Mouse (Mus musculus): ENCODE results near the gene Pip4k2a. TPM values are rescaled to one million over a fixed set of nuclear protein-coding genes. Genes with fewer than 3 reads are reported as not detected.
"Not testable (repeated sequence)": the region's sequence is repeated elsewhere in the genome, so short reads cannot be mapped to it uniquely, and the experiment has no call there.

The Pip4k2a gene
- polyA plus RNA-seq, 1 experiment: 21.8 TPM

DNA sequence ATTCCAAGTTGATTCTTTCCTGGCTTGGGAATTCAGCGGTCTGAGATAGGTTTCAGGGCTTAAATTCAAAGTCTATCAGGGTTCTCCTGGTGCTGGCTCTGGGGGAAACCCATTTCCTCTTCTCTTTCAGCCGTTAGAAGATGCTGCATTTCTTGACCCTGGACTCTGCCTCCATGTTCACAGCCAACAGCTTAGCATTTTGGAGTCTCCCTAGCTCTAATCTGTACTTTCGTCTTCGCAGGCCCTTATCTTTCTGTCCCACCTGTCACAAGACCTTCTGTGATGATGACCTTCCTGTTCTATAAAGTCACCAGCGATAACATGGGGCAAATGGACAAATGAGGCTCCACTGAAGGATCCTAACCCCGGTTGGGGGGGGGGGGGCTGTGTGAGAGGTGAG is 13.5 kb upstream of the Pip4k2a start:
- no peak for DNase-seq (ENCODE audit: low read depth in 1 of 2, low spot score in 2 of 2)
- no peak overlapping the region for H3K4me3 ChIP-seq (ENCODE audit: extremely low read depth, insufficient read depth, insufficient read length)
- no peaks in the 10 kb centered on the region for H3K27me3 ChIP-seq (ENCODE audit: control insufficient read depth, insufficient read depth, low read length)
- H3K4me1 ChIP-seq (ENCODE audit: control insufficient read depth, insufficient read depth, insufficient read length): peaks cover 3% of the 10 kb centered on the region; the same call in 1 of the 2 replicates
- no peaks in the 10 kb centered on the region for H3K36me3 ChIP-seq (ENCODE audit: control insufficient read depth, insufficient read depth, low read length)
- H3K27ac ChIP-seq (ENCODE audit: insufficient read depth, low read length): no peak overlapping the region
- 61% methylated on average over 6 of the region's 6 CpGs for WGBS
- TF ChIP-seq POLR2A (IDR thresholded peaks at IDR 0.05; ENCODE audit: low read depth, low read length): no peak
- TF ChIP-seq CTCF (IDR thresholded peaks at IDR 0.05; ENCODE audit: extremely low read depth, insufficient read depth, insufficient read length, insufficient replicate concordance): no peak

DNA sequence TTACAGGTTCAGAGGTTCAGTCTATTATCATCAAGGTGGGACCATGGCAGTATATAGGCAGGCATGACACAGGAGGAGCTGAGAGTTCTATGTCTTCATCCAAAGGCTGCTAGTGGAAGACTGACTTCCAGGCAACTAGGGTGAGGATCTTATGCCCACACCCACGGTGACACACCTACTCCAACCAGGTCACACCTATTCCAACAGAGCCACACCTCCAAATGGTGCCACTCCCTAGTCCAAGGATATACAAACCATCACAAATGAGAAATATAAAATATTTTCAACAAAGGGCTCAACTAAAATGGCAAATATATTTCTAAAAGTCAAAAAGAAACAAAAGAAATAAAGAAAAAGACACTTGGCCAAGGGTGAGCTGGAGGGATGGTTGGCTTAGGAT is 12.6 kb upstream of the Pip4k2a start:
- not testable (repeated sequence) for DNase-seq (ENCODE audit: low read depth in 1 of 2, low spot score in 2 of 2); H3K4me3 ChIP-seq (ENCODE audit: extremely low read depth, insufficient read depth, insufficient read length); H3K27me3 ChIP-seq (ENCODE audit: control insufficient read depth, insufficient read depth, low read length); H3K36me3 ChIP-seq (ENCODE audit: control insufficient read depth, insufficient read depth, low read length); H3K27ac ChIP-seq (ENCODE audit: insufficient read depth, low read length)
- peaks cover 11% of the 10 kb centered on the region; the same call in 1 of the 2 replicates for H3K4me1 ChIP-seq (ENCODE audit: control insufficient read depth, insufficient read depth, insufficient read length)
- WGBS: 82% methylated on average over 1 of the region's 1 CpGs

- no peak for DNase-seq (ENCODE audit: low read depth in 1 of 2, low spot score in 2 of 2)
Observed at GRCm38 (mm10) chr2:19007580-19007979, 9.7 kb upstream of the Pip4k2a start.

DNA sequence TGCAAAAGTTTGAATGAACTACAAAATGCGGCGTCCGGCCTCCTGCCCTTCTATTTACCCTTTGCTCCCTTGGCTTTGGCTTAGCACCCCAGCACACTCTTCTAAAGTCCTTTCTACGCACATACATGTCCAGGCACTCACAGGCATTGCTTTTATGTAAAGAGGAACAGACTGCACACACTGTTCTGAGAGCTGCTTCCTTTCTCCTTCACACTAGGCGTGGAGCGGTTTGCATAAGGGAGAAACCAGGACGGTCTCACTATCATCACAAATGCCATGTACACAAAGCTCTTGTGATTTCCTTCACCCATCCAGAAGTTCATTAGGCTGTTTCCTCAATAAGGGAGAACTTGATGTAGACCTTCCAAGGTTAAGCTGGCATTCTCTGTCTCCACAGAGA is 8.2 kb upstream of the Pip4k2a start:
- peak overlapping the region; percentile 49 for H3K27ac ChIP-seq (ENCODE audit: insufficient read depth, low read length)
- TF ChIP-seq POLR2A (IDR thresholded peaks at IDR 0.05; ENCODE audit: low read depth, low read length) (no peak), CTCF (IDR thresholded peaks at IDR 0.05; ENCODE audit: extremely low read depth, insufficient read depth, insufficient read length, insufficient replicate concordance) (no peak)
- no peak for DNase-seq (ENCODE audit: low read depth in 1 of 2, low spot score in 2 of 2)

More at GRCm38 (mm10) chr2:19007580-19007979, 9.7 kb upstream of the Pip4k2a start:
- Histone ChIP-seq H3K4me1 (ENCODE audit: control insufficient read depth, insufficient read depth, insufficient read length) (peaks cover 14% of the 10 kb centered on the region; the same call in 1 of the 2 replicates), H3K27me3 (ENCODE audit: control insufficient read depth, insufficient read depth, low read length) (no peaks in the 10 kb centered on the region), H3K4me3 (ENCODE audit: extremely low read depth, insufficient read depth, insufficient read length) (no peak overlapping the region), H3K36me3 (ENCODE audit: control insufficient read depth, insufficient read depth, low read length) (no peaks in the 10 kb centered on the region), H3K27ac (ENCODE audit: insufficient read depth, low read length) (no peak overlapping the region)
- no peak for TF ChIP-seq CTCF (IDR thresholded peaks at IDR 0.05; ENCODE audit: extremely low read depth, insufficient read depth, insufficient read length, insufficient replicate concordance)
- no peak for TF ChIP-seq POLR2A (IDR thresholded peaks at IDR 0.05; ENCODE audit: low read depth, low read length)
- 38% methylated on average over 4 of the region's 4 CpGs for WGBS

DNA sequence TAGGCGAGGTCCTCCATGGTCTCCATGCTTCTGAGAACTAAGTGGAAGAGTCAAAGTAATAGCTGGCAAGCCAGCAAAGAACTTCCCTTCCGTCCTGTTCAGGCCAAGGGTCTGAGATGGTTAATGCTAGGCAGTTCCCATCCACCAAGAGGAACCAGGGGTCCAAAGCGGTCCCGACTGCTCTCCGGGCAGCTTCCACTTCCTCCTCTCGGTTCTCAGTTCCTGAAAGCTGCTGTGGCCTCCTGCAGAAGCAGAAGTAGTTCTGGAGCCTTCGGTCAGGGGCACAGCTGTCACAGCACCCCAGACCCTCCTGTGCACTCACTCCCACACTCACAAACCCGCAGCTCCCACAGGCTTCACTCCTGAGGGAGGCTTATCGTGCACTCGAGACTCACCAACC is 6.9 kb upstream of the Pip4k2a start:
- TF ChIP-seq POLR2A (IDR thresholded peaks at IDR 0.05; ENCODE audit: low read depth, low read length): no peak
- TF ChIP-seq CTCF (IDR thresholded peaks at IDR 0.05; ENCODE audit: extremely low read depth, insufficient read depth, insufficient read length, insufficient replicate concordance): no peak
- Histone ChIP-seq H3K27ac (ENCODE audit: insufficient read depth, low read length) (peak overlapping the region; percentile 69), H3K4me1 (ENCODE audit: control insufficient read depth, insufficient read depth, insufficient read length) (peaks cover 14% of the 10 kb centered on the region; the same call in 1 of the 2 replicates), H3K27me3 (ENCODE audit: control insufficient read depth, insufficient read depth, low read length) (no peaks in the 10 kb centered on the region), H3K36me3 (ENCODE audit: control insufficient read depth, insufficient read depth, low read length) (no peaks in the 10 kb centered on the region), H3K4me3 (ENCODE audit: extremely low read depth, insufficient read depth, insufficient read length) (no peak overlapping the region; the same call in 1 of the 2 replicates)
- WGBS: 14% methylated on average over 10 of the region's 10 CpGs
- peak; percentile 67 to 71 for DNase-seq (ENCODE audit: low read depth in 1 of 2, low spot score in 2 of 2)

More for the DNA sequence above, 8.2 kb upstream of the Pip4k2a start:
- no peaks in the 10 kb centered on the region for H3K27me3 ChIP-seq (ENCODE audit: control insufficient read depth, insufficient read depth, low read length)
- peaks cover 14% of the 10 kb centered on the region; the same call in 1 of the 2 replicates for H3K4me1 ChIP-seq (ENCODE audit: control insufficient read depth, insufficient read depth, insufficient read length)
- 53% methylated on average over 7 of the region's 7 CpGs for WGBS
- H3K36me3 ChIP-seq (ENCODE audit: control insufficient read depth, insufficient read depth, low read length): no peaks in the 10 kb centered on the region
- H3K4me3 ChIP-seq (ENCODE audit: extremely low read depth, insufficient read depth, insufficient read length): no peak overlapping the region

- H3K36me3 ChIP-seq (ENCODE audit: control insufficient read depth, insufficient read depth, low read length): no peaks in the 10 kb centered on the region
- DNase-seq (ENCODE audit: low read depth in 1 of 2, low spot score in 2 of 2): no peak
- H3K27ac ChIP-seq (ENCODE audit: insufficient read depth, low read length): no peak overlapping the region
- H3K4me3 ChIP-seq (ENCODE audit: extremely low read depth, insufficient read depth, insufficient read length): no peak overlapping the region
- 75% methylated on average over 2 of the region's 2 CpGs for WGBS
- H3K27me3 ChIP-seq (ENCODE audit: control insufficient read depth, insufficient read depth, low read length): no peaks in the 10 kb centered on the region
- TF ChIP-seq POLR2A (IDR thresholded peaks at IDR 0.05; ENCODE audit: low read depth, low read length) (no peak), CTCF (IDR thresholded peaks at IDR 0.05; ENCODE audit: extremely low read depth, insufficient read depth, insufficient read length, insufficient replicate concordance) (no peak)
- peaks cover 3% of the 10 kb centered on the region; the same call in 1 of the 2 replicates for H3K4me1 ChIP-seq (ENCODE audit: control insufficient read depth, insufficient read depth, insufficient read length)
Observed at GRCm38 (mm10) chr2:18999395-18999794, 1.5 kb upstream of the Pip4k2a start.

DNA sequence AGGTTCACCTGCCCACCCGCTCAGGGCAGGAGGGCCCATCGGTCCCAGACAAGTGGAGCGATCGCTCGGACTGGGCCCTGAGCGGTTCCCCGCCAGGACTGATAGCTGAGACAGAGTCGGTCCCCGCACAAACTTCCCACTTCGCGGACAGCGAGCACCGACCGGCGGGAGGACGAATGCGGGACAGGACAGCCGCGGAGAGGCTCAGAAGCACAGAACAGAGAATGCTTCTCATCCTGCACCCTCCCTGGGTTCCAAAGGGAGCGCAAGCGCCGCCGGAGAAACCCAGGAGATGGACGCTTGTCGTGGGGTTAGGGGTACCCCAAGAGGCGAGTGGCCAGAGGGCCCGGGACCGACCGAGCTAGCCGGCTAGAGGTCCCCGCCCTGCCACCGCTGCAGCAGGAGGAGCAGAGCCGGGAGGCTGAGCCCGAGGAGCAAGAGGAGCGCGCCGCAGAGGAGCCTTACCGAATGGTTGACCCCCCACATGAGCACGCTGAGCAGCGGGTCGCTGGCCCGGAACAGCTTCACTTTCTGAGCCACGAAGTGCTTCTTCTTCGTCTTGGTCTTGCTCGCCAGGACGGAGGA is 447 bp downstream of the Pip4k2a start:
- H3K27me3 ChIP-seq (ENCODE audit: control insufficient read depth, insufficient read depth, low read length): no peaks in the 10 kb centered on the region
- peak overlapping the region; percentile 97 for H3K27ac ChIP-seq (ENCODE audit: insufficient read depth, low read length)
- WGBS: under 1% methylated on average over 46 of the region's 46 CpGs
- peaks cover 2% of the 10 kb centered on the region; the same call in 1 of the 2 replicates for H3K4me1 ChIP-seq (ENCODE audit: control insufficient read depth, insufficient read depth, insufficient read length)
- no peaks in the 10 kb centered on the region for H3K36me3 ChIP-seq (ENCODE audit: control insufficient read depth, insufficient read depth, low read length)
- TF ChIP-seq POLR2A (IDR thresholded peaks at IDR 0.05; ENCODE audit: low read depth, low read length): no peak
- no peak for TF ChIP-seq CTCF (IDR thresholded peaks at IDR 0.05; ENCODE audit: extremely low read depth, insufficient read depth, insufficient read length, insufficient replicate concordance)
- DNase-seq (ENCODE audit: low read depth in 1 of 2, low spot score in 2 of 2): peak in 1 of 2 experiments; percentile 40
- peak overlapping the region; percentile 88 for H3K4me3 ChIP-seq (ENCODE audit: extremely low read depth, insufficient read depth, insufficient read length)
